Mouse (Mus musculus): ENCODE results near the gene Rab26. TPM values are rescaled to one million over a fixed set of nuclear protein-coding genes. Genes with fewer than 3 reads are reported as not detected.

Rab26 gene
- 2.2 and 2.6 TPM in 2 replicates for polyA plus RNA-seq (2015; fragmentation: Nextera tagmentation; extraction: Ambion mirVana)

DNA sequence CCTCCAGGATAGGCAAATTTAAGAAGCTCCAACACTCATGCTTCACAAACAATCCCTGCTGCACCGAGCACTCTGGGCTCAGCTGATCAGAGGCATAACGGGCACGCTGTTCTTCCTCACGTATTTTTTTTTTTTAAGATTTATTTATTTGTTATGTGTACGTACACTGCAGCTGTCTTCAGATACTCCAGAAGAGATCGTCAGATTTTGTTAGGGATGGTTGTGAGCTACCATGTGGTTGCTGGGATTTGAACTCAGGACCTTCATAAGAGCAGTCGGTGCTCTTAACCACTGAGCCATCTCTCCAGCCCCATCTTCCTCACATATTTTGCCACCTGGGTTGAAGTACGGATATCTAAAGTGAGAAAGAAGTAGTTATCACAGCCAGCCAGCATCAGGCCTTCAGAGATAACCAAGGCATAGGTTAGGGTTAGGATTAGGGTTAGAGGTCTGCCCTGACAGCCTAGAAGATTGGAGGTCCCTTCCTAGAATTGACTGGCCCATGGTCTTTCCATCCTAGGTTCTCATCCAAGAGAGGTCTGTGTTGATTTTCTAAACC, at the start of gene Rab26:
Rab26 (minus strand) TSS at position 51 of the 559 bp plus-strand sequence.

DNA sequence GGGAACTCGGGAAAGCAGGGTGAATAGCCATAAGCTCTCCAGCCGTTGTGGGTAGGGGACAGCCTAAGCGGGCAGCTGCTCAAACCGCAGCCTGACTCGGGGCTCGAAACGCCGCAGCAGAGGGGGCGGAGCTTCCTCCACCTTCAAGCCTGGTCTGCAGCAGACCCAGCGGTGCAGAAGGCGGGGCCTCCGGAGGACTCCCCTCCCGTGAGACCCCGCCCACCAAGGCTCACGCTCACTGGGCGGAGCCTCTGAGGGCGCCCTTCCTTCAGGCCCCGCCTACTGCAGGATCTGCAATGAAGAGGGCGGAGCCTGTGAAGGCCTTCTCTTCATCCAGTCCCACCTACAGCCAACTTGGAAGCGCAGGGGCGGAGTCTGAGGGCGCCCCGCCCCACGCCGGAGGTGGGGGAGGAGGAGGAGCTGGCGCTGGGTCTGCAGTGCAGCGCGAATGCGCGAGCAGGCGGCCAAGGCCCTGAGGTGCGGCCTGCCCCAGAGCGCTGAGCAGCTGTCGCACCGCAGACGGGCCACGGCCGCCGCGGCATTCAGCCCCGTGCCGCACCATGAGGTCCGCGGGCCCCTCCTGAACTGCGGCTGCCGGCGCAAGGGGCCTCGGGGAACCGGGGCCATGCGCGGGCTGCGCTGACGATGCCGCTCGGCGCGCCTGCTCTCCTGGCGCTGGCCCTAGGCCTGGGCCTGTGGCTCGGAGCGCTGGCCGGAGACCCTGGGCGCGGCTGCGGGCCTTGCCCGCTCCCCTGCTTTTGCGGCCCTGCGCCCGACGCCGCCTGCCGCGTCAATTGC, 15.8 kb upstream of the Rab26 start, which contains the start of gene Pkd1:
Pkd1 (plus strand) TSS at position 217 of the 798 bp plus-strand sequence.

DNA sequence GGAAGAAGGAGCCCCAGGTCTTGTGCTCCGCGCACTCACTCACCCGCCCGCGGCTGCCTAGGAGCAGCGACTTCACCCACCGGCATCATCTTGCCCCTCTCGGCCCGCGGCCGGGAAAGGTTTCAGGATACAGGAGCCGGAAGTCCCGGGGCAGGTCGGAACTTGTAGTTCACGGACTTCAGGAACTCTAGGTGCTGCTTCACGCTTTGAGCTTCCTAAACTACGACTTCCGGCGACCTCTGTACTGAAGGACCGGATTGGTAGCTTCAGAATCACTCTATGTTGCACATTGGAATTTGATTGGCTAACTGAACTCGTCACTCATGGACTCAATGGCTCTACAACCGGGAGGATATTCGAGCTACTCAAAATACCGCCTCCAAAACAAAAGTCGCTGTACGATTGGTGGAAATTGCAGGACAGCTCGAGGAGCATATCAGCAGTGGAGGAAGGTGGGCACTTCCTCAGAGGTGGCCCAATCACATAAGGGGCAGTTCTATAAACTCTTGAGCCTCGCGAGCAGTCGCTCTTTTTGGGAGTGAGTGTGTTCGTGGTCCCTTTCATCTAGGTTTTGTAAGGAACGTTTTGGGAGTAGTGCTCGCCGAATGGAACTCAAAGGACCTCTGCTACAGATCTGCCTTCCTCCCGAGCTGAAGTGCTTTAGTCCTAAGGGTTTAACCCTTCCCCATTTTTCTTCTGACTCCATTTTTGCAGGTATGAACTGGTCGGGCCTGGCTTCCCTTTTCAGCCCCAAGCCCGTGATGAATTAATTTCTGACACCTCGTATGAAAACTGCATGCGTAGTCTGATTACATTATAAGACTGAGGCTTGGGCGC, 6.1 kb downstream of the Rab26 start, which contains the start of gene Traf7:
Traf7 (minus strand) TSS at position 216 of the 837 bp plus-strand sequence.

DNA sequence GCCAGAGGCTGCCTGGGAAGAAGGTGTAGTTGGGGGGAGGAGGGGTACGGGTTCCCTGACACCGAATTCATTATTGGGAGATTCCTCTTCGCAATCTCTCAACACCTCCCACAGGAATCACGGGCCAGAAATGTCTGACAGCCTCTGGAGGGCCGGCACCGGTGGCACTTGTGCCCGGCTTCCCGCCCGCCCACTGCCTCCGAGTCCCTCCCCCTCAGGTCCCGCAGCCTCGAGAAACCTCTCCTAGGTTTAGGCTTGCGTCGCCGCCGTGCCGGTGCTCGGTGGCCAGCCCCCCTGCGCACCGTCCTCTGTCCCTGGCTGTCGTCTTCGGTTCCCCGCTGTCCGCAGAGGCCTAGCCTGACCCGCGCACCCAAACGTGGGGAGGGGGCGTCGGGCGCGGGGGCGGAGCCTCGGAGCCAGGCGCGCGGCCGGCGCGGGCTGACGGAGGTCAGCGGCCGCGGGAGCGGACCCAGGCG, 45.8 kb downstream of the Rab26 start, which contains the start of gene Caskin1:
Caskin1 (plus strand) TSS at position 416 of the 476 bp plus-strand sequence.

DNA sequence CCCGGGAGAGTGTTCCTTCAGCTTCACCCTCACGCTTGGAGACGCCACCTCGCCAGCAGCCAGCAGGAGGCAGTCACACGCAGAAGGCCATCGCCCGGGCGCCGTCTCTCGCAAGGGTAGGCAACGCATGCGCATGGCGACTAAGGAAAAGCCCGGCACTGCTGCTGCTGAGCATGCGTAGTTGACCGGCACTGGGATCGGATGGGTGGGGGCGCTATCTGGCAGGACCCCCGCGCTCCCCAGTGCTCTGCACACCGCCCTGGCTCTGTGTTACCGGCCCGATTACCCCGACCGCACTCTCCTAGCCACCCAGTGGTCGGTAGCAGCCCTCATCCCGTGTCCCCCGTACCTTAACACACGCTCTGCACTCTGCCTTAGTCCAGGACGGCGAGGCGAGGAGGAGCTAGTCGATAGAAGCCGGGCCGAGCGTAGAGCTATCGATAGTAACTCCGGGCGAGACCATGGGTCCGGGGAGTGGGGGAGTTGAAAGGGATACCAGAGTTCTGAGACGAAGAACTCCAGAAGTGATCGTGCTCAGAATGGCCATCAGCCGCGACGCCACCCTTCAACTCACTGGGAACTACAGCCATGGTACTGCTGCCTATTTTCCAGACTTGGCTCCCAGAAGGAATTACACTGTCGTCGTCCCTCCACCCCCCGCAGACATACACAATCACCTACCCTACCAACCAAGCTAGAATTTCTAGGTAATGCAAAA, 55.2 kb downstream of the Rab26 start, which contains the start of gene Mlst8:
Mlst8 (minus strand) TSS at position 416 of the 718 bp plus-strand sequence.

Other genes starting within 250 kb of the Rab26 start
- gene Abca17, start 183.1 kb downstream of the Rab26 start, polyA plus RNA-seq (2015; fragmentation: Nextera tagmentation; extraction: Ambion mirVana): 0.19 TPM in 1 of 2 replicates, not detected in the other
- 10.4 and 13.4 TPM in 2 replicates for gene Abca3, start 182.3 kb downstream of the Rab26 start, polyA plus RNA-seq (2015; fragmentation: Nextera tagmentation; extraction: Ambion mirVana)
- gene Rnps1, start 119.6 kb downstream of the Rab26 start, polyA plus RNA-seq (2015; fragmentation: Nextera tagmentation; extraction: Ambion mirVana): 112 and 119 TPM in 2 replicates
- gene Eci1, start 107.6 kb downstream of the Rab26 start, polyA plus RNA-seq (2015; fragmentation: Nextera tagmentation; extraction: Ambion mirVana): 102 and 104 TPM in 2 replicates
- gene Dnase1l2, start 91.1 kb downstream of the Rab26 start, polyA plus RNA-seq (2015; fragmentation: Nextera tagmentation; extraction: Ambion mirVana): 35.1 and 38.3 TPM in 2 replicates
- gene E4f1, start 63.9 kb downstream of the Rab26 start, polyA plus RNA-seq (2015; fragmentation: Nextera tagmentation; extraction: Ambion mirVana): 17.7 and 19.5 TPM in 2 replicates
- gene Pgp, start 63.8 kb downstream of the Rab26 start, polyA plus RNA-seq (2015; fragmentation: Nextera tagmentation; extraction: Ambion mirVana): 41.5 and 50.1 TPM in 2 replicates
- not detected in 2 replicates for gene Bricd5, start 60.3 kb downstream of the Rab26 start, polyA plus RNA-seq (2015; fragmentation: Nextera tagmentation; extraction: Ambion mirVana)
- gene Mlst8, start 55.1 kb downstream of the Rab26 start, polyA plus RNA-seq (2015; fragmentation: Nextera tagmentation; extraction: Ambion mirVana): 11.2 and 13.5 TPM in 2 replicates
- 0.23 and 0.41 TPM in 2 replicates for gene Caskin1, start 45.6 kb downstream of the Rab26 start, polyA plus RNA-seq (2015; fragmentation: Nextera tagmentation; extraction: Ambion mirVana)
- 50.4 and 54.8 TPM in 2 replicates for gene Traf7, start 6.3 kb downstream of the Rab26 start, polyA plus RNA-seq (2015; fragmentation: Nextera tagmentation; extraction: Ambion mirVana)
- gene Pkd1, start 15.6 kb upstream of the Rab26 start, polyA plus RNA-seq (2015; fragmentation: Nextera tagmentation; extraction: Ambion mirVana): 28.6 and 36.5 TPM in 2 replicates
- 216 and 218 TPM in 2 replicates for gene Tsc2, start 98.4 kb upstream of the Rab26 start, polyA plus RNA-seq (2015; fragmentation: Nextera tagmentation; extraction: Ambion mirVana)
- gene Nthl1, start 98.5 kb upstream of the Rab26 start, polyA plus RNA-seq (2015; fragmentation: Nextera tagmentation; extraction: Ambion mirVana): 9.8 and 11.3 TPM in 2 replicates
- gene Slc9a3r2, start 116.1 kb upstream of the Rab26 start, polyA plus RNA-seq (2015; fragmentation: Nextera tagmentation; extraction: Ambion mirVana): 33.6 and 38.2 TPM in 2 replicates
- not detected in 2 replicates for gene Npw, start 124.2 kb upstream of the Rab26 start, polyA plus RNA-seq (2015; fragmentation: Nextera tagmentation; extraction: Ambion mirVana)
- gene Zfp598, start 135.5 kb upstream of the Rab26 start, polyA plus RNA-seq (2015; fragmentation: Nextera tagmentation; extraction: Ambion mirVana): 10.0 and 11.2 TPM in 2 replicates
- 0.08 and 0.41 TPM in 2 replicates for gene Syngr3, start 155.7 kb upstream of the Rab26 start, polyA plus RNA-seq (2015; fragmentation: Nextera tagmentation; extraction: Ambion mirVana)
- 28.0 and 29.7 TPM in 2 replicates for gene Gfer, start 161.9 kb upstream of the Rab26 start, polyA plus RNA-seq (2015; fragmentation: Nextera tagmentation; extraction: Ambion mirVana)
- gene Noxo1, start 162.0 kb upstream of the Rab26 start, polyA plus RNA-seq (2015; fragmentation: Nextera tagmentation; extraction: Ambion mirVana): 1.4 and 2.0 TPM in 2 replicates
- 31.4 and 34.7 TPM in 2 replicates for gene Tbl3, start 173.4 kb upstream of the Rab26 start, polyA plus RNA-seq (2015; fragmentation: Nextera tagmentation; extraction: Ambion mirVana)
- gene Rnf151, start 183.9 kb upstream of the Rab26 start, polyA plus RNA-seq (2015; fragmentation: Nextera tagmentation; extraction: Ambion mirVana): 0.24 TPM in 1 of 2 replicates, not detected in the other
- gene Rps2, start 183.9 kb upstream of the Rab26 start, polyA plus RNA-seq (2015; fragmentation: Nextera tagmentation; extraction: Ambion mirVana): 1,136 and 1,298 TPM in 2 replicates
- 218 and 232 TPM in 2 replicates for gene Ndufb10, start 190.3 kb upstream of the Rab26 start, polyA plus RNA-seq (2015; fragmentation: Nextera tagmentation; extraction: Ambion mirVana)
- 0.16 and 0.19 TPM in 2 replicates for gene Rpl3l, start 193.6 kb upstream of the Rab26 start, polyA plus RNA-seq (2015; fragmentation: Nextera tagmentation; extraction: Ambion mirVana)
- 203 and 213 TPM in 2 replicates for gene Msrb1, start 202.4 kb upstream of the Rab26 start, polyA plus RNA-seq (2015; fragmentation: Nextera tagmentation; extraction: Ambion mirVana)
- gene Hs3st6, start 218.8 kb upstream of the Rab26 start, polyA plus RNA-seq (2015; fragmentation: Nextera tagmentation; extraction: Ambion mirVana): 0.25 and 0.64 TPM in 2 replicates

All from urinary bladder, postnatal 0 days (tissue).